Mouse (Mus musculus) E14TG2a.4 (cell line): ENCODE data around the gene Rhbdf1.

Experiments
- CTCF ChIP-seq: conservative IDR thresholded peaks from 2 replicates; pipeline ENCODE4 v1.5.1; 2014; ENCODE audit warnings: low read length
- NANOG ChIP-seq: IDR thresholded peaks from 2 replicates; pipeline ENCODE4 v1.6.1; 2014; ENCODE audit warnings: borderline replicate concordance, low read length, mixed read lengths
- POU5F1 ChIP-seq: IDR thresholded peaks from 2 replicates; pipeline ENCODE4 v1.6.1; 2014; ENCODE audit warnings: low read length, borderline replicate concordance

- no peak for TF ChIP-seq CTCF
- no peak for TF ChIP-seq POU5F1
- TF ChIP-seq NANOG = no peak
These were observed 23.7 kb downstream of the Rhbdf1 start for GRCm38 (mm10) chr11:32198256-32198955.
